In genomic region chr6:124487509-124487908, GRCm38 (mm10) we compare ENCODE assay signal across 22 mouse cellular contexts. TPM values are rescaled to one million over a fixed set of nuclear protein-coding genes. Genes with fewer than 3 reads are reported as not detected.
DNase-seq lines count a peak whose midpoint lies in the region; ATAC-seq and TF ChIP-seq lines count a peak whose summit lies in the region.
"Had no signal": no experiment of that assay in that cellular context is flagged by ENCODE, and none has a peak within 500 bp of the region (broad histone marks: within the 10 kb centered on the region; RNA-seq: fewer than 3 reads in every experiment).

No protein-coding gene starts in this region.

- 54% methylated on average over 2 of the region's 2 CpGs for WGBS in hindbrain, postnatal 0 days
- 60% methylated on average over 2 of the region's 2 CpGs for WGBS in hindbrain, embryonic 14.5 days
- 31% methylated on average over 2 of the region's 2 CpGs for WGBS in intestine, embryonic 15.5 days

- no peaks in the 10 kb centered on the region for H3K9me3 ChIP-seq in hindbrain, postnatal 0 days (ENCODE audit: low read length)
- H3K9me3 ChIP-seq in hindbrain, embryonic 14.5 days (ENCODE audit: control insufficient read depth, low read length) = no peaks in the 10 kb centered on the region
- no peaks in the 10 kb centered on the region for H3K9me3 ChIP-seq in MEL (replicated peaks; ENCODE audit: insufficient read depth, low read length)
- H3K9me3 ChIP-seq in intestine, embryonic 15.5 days = no peaks in the 10 kb centered on the region
- H3K9me3 ChIP-seq: embryonic facial prominence, embryonic 12.5 days; forebrain, embryonic 15.5 days; heart, embryonic 15.5 days; hindbrain, embryonic 10.5 days; hindbrain, embryonic 15.5 days had no signal

- TF ChIP-seq POLR2A in MEL (IDR thresholded peaks at IDR 0.05; ENCODE audit: control insufficient read depth in 1 of 2, insufficient read depth in 1 of 2, low read depth in 1 of 2, low read length in 2 of 2, poor library complexity in 1 of 2) = no peak

- no peak for DNase-seq in hindbrain, postnatal 0 days (ENCODE audit: low spot score)
- no peak for DNase-seq in hindbrain, embryonic 14.5 days (ENCODE audit: low spot score)
- peak; percentile 51 for DNase-seq in MEL (ENCODE audit: low read depth, low spot score)
- no peak for DNase-seq in spleen, postnatal 14 days (ENCODE audit: low spot score in 2 of 2)
- no peak for DNase-seq in kidney, adult 8-10 months
- no peak for DNase-seq in adrenal gland, adult 2 months
- DNase-seq: adrenal gland, postnatal 10 days; cerebellum, adult 11-12 months; cerebellum, postnatal 10 days; gastrocnemius, postnatal 10 days; heart, adult 2 months; heart, postnatal 14 days had no signal

- peak; percentile 50; a peak in 2 of 4 replicates for TF ChIP-seq EP300 in MEL (IDR thresholded peaks at IDR 0.05; ENCODE audit: low read depth in 1 of 2, low read length in 2 of 2)

- no peaks in the 10 kb centered on the region for H3K4me1 ChIP-seq in hindbrain, postnatal 0 days (ENCODE audit: insufficient read depth, low read length)
- no peaks in the 10 kb centered on the region for H3K4me1 ChIP-seq in hindbrain, embryonic 14.5 days (replicated peaks; ENCODE audit: control insufficient read depth, insufficient read depth, low read length)
- H3K4me1 ChIP-seq in MEL (ENCODE audit: control insufficient read depth in 1 of 2, insufficient read depth in 2 of 2, low read length in 2 of 2) = peaks cover 3 to 11% of the 10 kb centered on the region in 2 experiments
- H3K4me1 ChIP-seq in intestine, embryonic 15.5 days (replicated peaks) = 0 out of 2 replicates have a peak, but pooled peaks cover under 1% of the 10 kb centered on the region
- H3K4me1 ChIP-seq: embryonic facial prominence, embryonic 12.5 days; forebrain, embryonic 15.5 days; heart, embryonic 15.5 days; hindbrain, embryonic 10.5 days; hindbrain, embryonic 15.5 days had no signal

- TF ChIP-seq CTCF in hindbrain, postnatal 0 days (IDR thresholded peaks at IDR 0.05; ENCODE audit: low read depth) = peak; percentile 6; the same call in 1 of the 2 replicates
- no peak for TF ChIP-seq CTCF in MEL (IDR thresholded peaks at IDR 0.05 in 2 of 3, conservative IDR thresholded peaks at IDR 0.05 in 1 of 3; ENCODE audit: control insufficient read depth in 1 of 3, insufficient read depth in 1 of 3, low read depth in 2 of 3, low read length in 3 of 3, poor library complexity in 1 of 3, severe bottlenecking in 1 of 3)

- H3K36me3 ChIP-seq in hindbrain, postnatal 0 days (ENCODE audit: insufficient read depth, low read length) = no peaks in the 10 kb centered on the region
- H3K36me3 ChIP-seq in hindbrain, embryonic 14.5 days (replicated peaks; ENCODE audit: control insufficient read depth, insufficient read depth) = no peaks in the 10 kb centered on the region
- H3K36me3 ChIP-seq in MEL (ENCODE audit: control insufficient read depth in 1 of 2, insufficient read depth in 2 of 2, low read length in 2 of 2) = peaks cover 0 to 7% of the 10 kb centered on the region in 2 experiments; a peak in 2 of 4 replicates
- no peaks in the 10 kb centered on the region for H3K36me3 ChIP-seq in intestine, embryonic 15.5 days
- H3K36me3 ChIP-seq: embryonic facial prominence, embryonic 12.5 days; forebrain, embryonic 15.5 days; heart, embryonic 15.5 days; hindbrain, embryonic 10.5 days; hindbrain, embryonic 15.5 days had no signal

- H3K4me3 ChIP-seq in hindbrain, postnatal 0 days (ENCODE audit: low read length) = no peak overlapping the region
- H3K4me3 ChIP-seq in hindbrain, embryonic 14.5 days (replicated peaks; ENCODE audit: low read length) = no peak overlapping the region
- H3K4me3 ChIP-seq in MEL (ENCODE audit: control insufficient read depth in 1 of 2, insufficient read depth in 1 of 2, low read depth in 2 of 2, low read length in 2 of 2) = no peak overlapping the region
- H3K4me3 ChIP-seq in intestine, embryonic 15.5 days (replicated peaks) = no peak overlapping the region
- H3K4me3 ChIP-seq: embryonic facial prominence, embryonic 12.5 days; forebrain, embryonic 15.5 days; heart, adult 2 months; heart, embryonic 15.5 days; hindbrain, embryonic 10.5 days; hindbrain, embryonic 15.5 days had no signal

- H3K27ac ChIP-seq in hindbrain, postnatal 0 days = no peak overlapping the region
- H3K27ac ChIP-seq in hindbrain, embryonic 14.5 days = no peak overlapping the region
- H3K27ac ChIP-seq in MEL (ENCODE audit: control insufficient read depth, low read depth, low read length) = no peak overlapping the region
- no peak overlapping the region for H3K27ac ChIP-seq in intestine, embryonic 15.5 days
- H3K27ac ChIP-seq: embryonic facial prominence, embryonic 12.5 days; forebrain, embryonic 15.5 days; heart, adult 2 months; heart, embryonic 15.5 days; hindbrain, embryonic 10.5 days; hindbrain, embryonic 15.5 days had no signal

- H3K9ac ChIP-seq in hindbrain, postnatal 0 days (replicated peaks; ENCODE audit: low read length) = no peak overlapping the region
- H3K9ac ChIP-seq in hindbrain, embryonic 14.5 days = no peak overlapping the region
- H3K9ac ChIP-seq in MEL (ENCODE audit: control insufficient read depth, low read depth, low read length, poor library complexity, severe bottlenecking) = no peak overlapping the region
- H3K9ac ChIP-seq in intestine, embryonic 15.5 days = no peak overlapping the region
- H3K9ac ChIP-seq: embryonic facial prominence, embryonic 12.5 days; forebrain, embryonic 15.5 days; heart, embryonic 15.5 days; hindbrain, embryonic 15.5 days had no signal

- H3K79me2 ChIP-seq in MEL (ENCODE audit: control insufficient read depth, insufficient read depth, low read length, poor library complexity) = no peaks in the 10 kb centered on the region

- H3K27me3 ChIP-seq in hindbrain, postnatal 0 days (ENCODE audit: insufficient read depth, low read length) = no peaks in the 10 kb centered on the region
- H3K27me3 ChIP-seq in hindbrain, embryonic 14.5 days (ENCODE audit: control insufficient read depth, insufficient read depth, low read length) = no peaks in the 10 kb centered on the region
- no peaks in the 10 kb centered on the region for H3K27me3 ChIP-seq in MEL (ENCODE audit: control insufficient read depth in 1 of 2, insufficient read depth in 2 of 2, low read length in 2 of 2)
- no peaks in the 10 kb centered on the region for H3K27me3 ChIP-seq in intestine, embryonic 15.5 days (replicated peaks)
- H3K27me3 ChIP-seq: embryonic facial prominence, embryonic 12.5 days; forebrain, embryonic 15.5 days; heart, embryonic 15.5 days; hindbrain, embryonic 15.5 days had no signal

- H3K4me2 ChIP-seq in hindbrain, postnatal 0 days (ENCODE audit: low read depth, low read length) = no peak overlapping the region
- H3K4me2 ChIP-seq in hindbrain, embryonic 14.5 days (replicated peaks) = no peak overlapping the region
- no peak overlapping the region for H3K4me2 ChIP-seq in intestine, embryonic 15.5 days (replicated peaks)
- H3K4me2 ChIP-seq: embryonic facial prominence, embryonic 12.5 days; forebrain, embryonic 15.5 days; heart, embryonic 11.5 days; heart, embryonic 15.5 days; hindbrain, embryonic 15.5 days had no signal

- TF ChIP-seq RAD21 in MEL (IDR thresholded peaks at IDR 0.05; ENCODE audit: low read depth, low read length) = no peak

- ATAC-seq in hindbrain, postnatal 0 days = no peak
- no peak for ATAC-seq in hindbrain, embryonic 14.5 days (ENCODE audit: low FRiP score)
- ATAC-seq in intestine, embryonic 15.5 days = peak; percentile 57
- ATAC-seq in megakaryocyte-erythroid progenitor cell, adult 5-6 weeks (replicated peaks; ENCODE audit: low FRiP score, low TSS enrichment, poor library complexity, severe bottlenecking) = peak; percentile 68; the same call in 1 of the 2 replicates
- ATAC-seq: forebrain, embryonic 15.5 days; inflammation-experienced regulatory T-cells, adult 6 months had no signal

RNA-seq across cellular contexts. Expression of gene C1rl, which starts 5.4 kb away (rescaled TPM):
- total RNA-seq in hindbrain, postnatal 0 days (2014; rRNA removed) = 0.31 and 0.68 TPM in 2 replicates
- polyA plus RNA-seq in hindbrain, postnatal 0 days (2015; fragmentation: Nextera tagmentation; extraction: Ambion mirVana) = 0.39 and 0.41 TPM in 2 replicates
- 0.31 and 0.46 TPM in 2 replicates for polyA plus RNA-seq in hindbrain, embryonic 14.5 days (2014; fragmentation: Nextera tagmentation; extraction: Ambion mirVana)
- total RNA-seq in MEL (2012; rRNA removed) = 0.98 and 1.2 TPM in 2 replicates
- 1 to 10 TPM in 1 of 2 experiments, not detected in 1; 2.6 TPM for polyA plus RNA-seq in MEL (2012; ENCODE audit: insufficient read depth in 1 of 2, insufficient read length in 2 of 2, low read depth in 1 of 2, low replicate concordance in 2 of 2, missing spikeins in 1 of 2)
- polyA plus RNA-seq in intestine, embryonic 15.5 days (2015; fragmentation: Nextera tagmentation; extraction: Ambion mirVana) = 2.3 and 2.5 TPM in 2 replicates
- total RNA-seq in megakaryocyte-erythroid progenitor cell, adult 5-6 weeks (2014; fragmentation: Nextera tagmentation) = 0.42 TPM in 1 of 2 replicates, not detected in the other
- total RNA-seq in megakaryocyte-erythroid progenitor cell, adult 5-6 weeks (2017) = 0.09 and 0.50 TPM in 2 replicates
- 10 to 100 TPM; 20.6 to 22.0 TPM for total RNA-seq in adrenal gland, adult 2 months (2021)
- polyA plus RNA-seq in adrenal gland, adult 2 months (2012; rRNA removed) = 11.2 and 13.4 TPM in 2 replicates
- polyA plus RNA-seq: inflammation-experienced regulatory T-cells, adult 6 months had no signal

RNA-seq across cellular contexts. Expression of gene Clstn3, which starts 22.9 kb away (rescaled TPM):
- 338 and 342 TPM in 2 replicates for total RNA-seq in hindbrain, postnatal 0 days (2014; rRNA removed)
- 171 and 184 TPM in 2 replicates for polyA plus RNA-seq in hindbrain, postnatal 0 days (2015; fragmentation: Nextera tagmentation; extraction: Ambion mirVana)
- 94.2 and 110 TPM in 2 replicates for polyA plus RNA-seq in hindbrain, embryonic 14.5 days (2014; fragmentation: Nextera tagmentation; extraction: Ambion mirVana)
- total RNA-seq in MEL (2012; rRNA removed) = 46.5 and 51.3 TPM in 2 replicates
- 10 to 100 TPM in 1 of 2 experiments, not detected in 1; 59.8 TPM for polyA plus RNA-seq in MEL (2012; ENCODE audit: insufficient read depth in 1 of 2, insufficient read length in 2 of 2, low read depth in 1 of 2, low replicate concordance in 2 of 2, missing spikeins in 1 of 2)
- 4.7 and 5.4 TPM in 2 replicates for polyA plus RNA-seq in intestine, embryonic 15.5 days (2015; fragmentation: Nextera tagmentation; extraction: Ambion mirVana)
- total RNA-seq in megakaryocyte-erythroid progenitor cell, adult 5-6 weeks (2014; fragmentation: Nextera tagmentation) = 11.5 and 18.4 TPM in 2 replicates
- total RNA-seq in megakaryocyte-erythroid progenitor cell, adult 5-6 weeks (2017) = 7.5 and 19.9 TPM in 2 replicates
- 100 to 1,000 TPM in 1 of 2 experiments, 10 to 100 TPM in 1; 91.8 to 146 TPM for total RNA-seq in adrenal gland, adult 2 months (2021)
- polyA plus RNA-seq in adrenal gland, adult 2 months (2012; rRNA removed) = 62.4 and 91.3 TPM in 2 replicates
- polyA plus RNA-seq: inflammation-experienced regulatory T-cells, adult 6 months had no signal

RNA-seq across cellular contexts. Expression of gene C1ra, which starts 24.7 kb away (rescaled TPM):
- 0.42 and 1.0 TPM in 2 replicates for total RNA-seq in hindbrain, postnatal 0 days (2014; rRNA removed)
- 0.73 and 0.83 TPM in 2 replicates for polyA plus RNA-seq in hindbrain, postnatal 0 days (2015; fragmentation: Nextera tagmentation; extraction: Ambion mirVana)
- 0.20 and 0.26 TPM in 2 replicates for polyA plus RNA-seq in hindbrain, embryonic 14.5 days (2014; fragmentation: Nextera tagmentation; extraction: Ambion mirVana)
- 0.19 and 0.29 TPM in 2 replicates for total RNA-seq in MEL (2012; rRNA removed)
- polyA plus RNA-seq in MEL (2012; ENCODE audit: insufficient read depth in 1 of 2, insufficient read length in 2 of 2, low read depth in 1 of 2, low replicate concordance in 2 of 2, missing spikeins in 1 of 2) = under 1 TPM in 1 of 2 experiments, not detected in 1; 0.28 TPM
- polyA plus RNA-seq in intestine, embryonic 15.5 days (2015; fragmentation: Nextera tagmentation; extraction: Ambion mirVana) = 3.6 and 4.0 TPM in 2 replicates
- 1.2 TPM in 1 of 2 replicates, not detected in the other for total RNA-seq in megakaryocyte-erythroid progenitor cell, adult 5-6 weeks (2014; fragmentation: Nextera tagmentation)
- 0.23 TPM in 1 of 2 replicates, not detected in the other for total RNA-seq in megakaryocyte-erythroid progenitor cell, adult 5-6 weeks (2017)
- 10 to 100 TPM; 48.6 to 68.2 TPM for total RNA-seq in adrenal gland, adult 2 months (2021)
- 20.3 and 27.2 TPM in 2 replicates for polyA plus RNA-seq in adrenal gland, adult 2 months (2012; rRNA removed)

RNA-seq across cellular contexts. Expression of gene C1s1, which starts 54.6 kb away (rescaled TPM):
- total RNA-seq in hindbrain, postnatal 0 days (2014; rRNA removed) = 0.89 and 4.7 TPM in 2 replicates
- polyA plus RNA-seq in hindbrain, postnatal 0 days (2015; fragmentation: Nextera tagmentation; extraction: Ambion mirVana) = 0.49 and 1.2 TPM in 2 replicates
- polyA plus RNA-seq in hindbrain, embryonic 14.5 days (2014; fragmentation: Nextera tagmentation; extraction: Ambion mirVana) = 0.59 and 0.77 TPM in 2 replicates
- total RNA-seq in MEL (2012; rRNA removed) = 0.36 and 0.46 TPM in 2 replicates
- 1 to 10 TPM in 1 of 2 experiments, not detected in 1; 1.5 TPM for polyA plus RNA-seq in MEL (2012; ENCODE audit: insufficient read depth in 1 of 2, insufficient read length in 2 of 2, low read depth in 1 of 2, low replicate concordance in 2 of 2, missing spikeins in 1 of 2)
- polyA plus RNA-seq in intestine, embryonic 15.5 days (2015; fragmentation: Nextera tagmentation; extraction: Ambion mirVana) = 5.4 and 5.8 TPM in 2 replicates
- not detected in 2 replicates for total RNA-seq in megakaryocyte-erythroid progenitor cell, adult 5-6 weeks (2014; fragmentation: Nextera tagmentation)
- not detected in 2 replicates for total RNA-seq in megakaryocyte-erythroid progenitor cell, adult 5-6 weeks (2017)
- 10 to 100 TPM; 45.4 to 72.3 TPM for total RNA-seq in adrenal gland, adult 2 months (2021)
- 10.1 and 14.8 TPM in 2 replicates for polyA plus RNA-seq in adrenal gland, adult 2 months (2012; rRNA removed)
- polyA plus RNA-seq: forebrain, embryonic 11.5 days; inflammation-experienced regulatory T-cells, adult 6 months had no signal

Comparison
In these comparisons a context has a peak if more than half of its experiments do, and no peak if none do; other contexts are left out.
1. ATAC-seq: peak in intestine, embryonic 15.5 days (single experiment) and megakaryocyte-erythroid progenitor cell, adult 5-6 weeks (single experiment); none in hindbrain, postnatal 0 days (single experiment) and hindbrain, embryonic 14.5 days (single experiment).